Mouse (Mus musculus) left cerebral cortex, adult 11 months (tissue): ENCODE results near the gene Memo1.
"Not testable (repeated sequence)": the region's sequence is repeated elsewhere in the genome, so short reads cannot be mapped to it uniquely, and the experiment has no call there.

Experiments
- DNase-seq: peaks from one replicate; pipeline ENCODE4 v3.0.0; 2022; ENCODE audit warnings: low spot score

Memo1 gene

GRCm38 (mm10) chr17:74295026-74295970, at the start of gene Memo1:
Gene Memo1 (minus strand): TSS chr17:74295521.
- DNase-seq = peak; percentile 64

GRCm38 (mm10) chr17:74341151-74341550, 45.8 kb upstream of the Memo1 start:
- DNase-seq = no peak

- DNase-seq = no peak
These were observed 43.9 kb upstream of the Memo1 start, which contains the start of gene Spast for GRCm38 (mm10) chr17:74338937-74339804. Gene Spast (plus strand): TSS chr17:74338987.

- peak; percentile 89 for DNase-seq
These were observed 43.1 kb upstream of the Memo1 start for GRCm38 (mm10) chr17:74338225-74338931.

- no peak for DNase-seq
These were observed 35.8 kb upstream of the Memo1 start for GRCm38 (mm10) chr17:74331049-74331676.

GRCm38 (mm10) chr17:74328146-74328545, 32.8 kb upstream of the Memo1 start:
- DNase-seq = not testable (repeated sequence)

- not testable (repeated sequence) for DNase-seq
These were observed 31.9 kb upstream of the Memo1 start for GRCm38 (mm10) chr17:74327195-74327594.

- DNase-seq = no peak
These were observed 28.5 kb upstream of the Memo1 start, which contains the start of gene Dpy30 for GRCm38 (mm10) chr17:74323844-74324243. Gene Dpy30 (minus strand): TSS chr17:74323944.

GRCm38 (mm10) chr17:74322400-74323054, 27.2 kb upstream of the Memo1 start:
- no peak for DNase-seq

GRCm38 (mm10) chr17:74318721-74319120, 23.4 kb upstream of the Memo1 start:
- DNase-seq = no peak

GRCm38 (mm10) chr17:74316309-74316863, 21.1 kb upstream of the Memo1 start:
- peak; percentile 77 for DNase-seq

GRCm38 (mm10) chr17:74315445-74316308, 20.4 kb upstream of the Memo1 start:
- DNase-seq = no peak

- no peak for DNase-seq
These were observed 10.7 kb upstream of the Memo1 start for GRCm38 (mm10) chr17:74306021-74306420.

- no peak for DNase-seq
These were observed 10.3 kb upstream of the Memo1 start for GRCm38 (mm10) chr17:74305616-74306015.

GRCm38 (mm10) chr17:74304060-74304459, 8.7 kb upstream of the Memo1 start:
- no peak for DNase-seq

- DNase-seq = no peak
These were observed 4.8 kb upstream of the Memo1 start for GRCm38 (mm10) chr17:74300089-74300488.

GRCm38 (mm10) chr17:74296991-74297390, 1.7 kb upstream of the Memo1 start:
- not testable (repeated sequence) for DNase-seq

- DNase-seq = no peak
These were observed 929 bp upstream of the Memo1 start for GRCm38 (mm10) chr17:74296076-74296823.
